Mouse (Mus musculus): ENCODE measurements around the gene Nhlrc4.
A peak's percentile ranks its signal among the peaks of the same experiment; 100 is the strongest.

Gene Nhlrc4

DNA sequence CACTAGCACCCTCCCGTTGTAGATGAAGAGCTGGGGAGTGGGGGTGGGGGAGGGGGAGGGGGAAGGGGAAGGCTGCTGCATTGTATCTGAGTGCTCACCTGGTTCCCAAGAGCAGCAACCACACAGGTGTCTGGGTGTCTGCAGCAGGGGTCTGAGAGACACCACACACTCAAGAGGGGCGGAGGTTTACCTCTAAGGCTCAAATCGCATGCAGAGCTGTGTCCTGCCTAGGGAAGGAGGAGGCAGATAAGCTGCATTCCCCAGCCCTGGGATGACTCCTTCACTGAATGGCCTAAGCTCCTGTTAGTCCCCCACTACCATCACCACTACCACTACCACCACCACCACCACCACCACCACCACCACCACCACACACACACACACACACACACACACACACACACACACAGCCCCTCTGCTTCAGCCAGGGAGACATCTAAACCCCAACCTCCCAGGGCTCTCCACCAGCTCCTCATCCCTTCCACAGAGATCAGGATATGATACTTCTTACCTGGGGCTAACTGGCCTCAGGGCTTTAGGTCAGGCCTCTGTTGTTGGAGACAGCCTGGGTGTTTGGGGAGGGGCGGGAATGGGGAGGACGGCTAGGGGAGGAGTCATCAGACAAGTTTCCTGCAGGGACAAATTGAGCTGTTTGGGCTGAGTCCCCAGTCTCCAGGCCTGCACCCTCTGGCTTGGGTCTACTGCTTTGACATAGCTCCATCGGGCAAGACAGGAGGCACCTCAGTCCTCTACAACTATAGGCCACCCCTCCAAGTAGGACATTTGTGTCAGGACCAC is at the start of gene Nhlrc4, which contains the start of gene Pigq:
Gene Nhlrc4 (minus strand): TSS at position 596 of the 798 bp plus-strand sequence.
Gene Pigq (minus strand): TSS at position 571 of the 798 bp plus-strand sequence.
- DNase-seq (ENCODE audit: low spot score): no peak

DNA sequence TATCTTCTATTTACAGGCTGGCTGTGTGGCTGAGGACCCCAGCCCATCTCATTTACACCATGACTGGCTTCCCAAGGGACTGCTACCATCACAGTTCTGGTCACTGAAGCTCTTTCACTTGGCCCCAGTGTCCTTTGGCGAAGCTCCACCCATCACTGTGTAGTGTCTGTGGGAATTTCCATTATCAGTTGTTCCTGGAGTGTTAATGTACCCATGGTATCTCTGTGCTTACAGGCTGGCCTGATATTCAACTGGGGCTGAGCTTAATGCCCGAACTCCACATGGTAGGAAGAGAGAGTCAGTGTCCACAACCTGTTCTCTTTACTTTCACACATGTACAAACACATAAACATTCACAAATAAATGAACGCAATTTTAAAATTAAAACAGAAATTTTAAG is 48.7 kb upstream of the Nhlrc4 start:
- DNase-seq (ENCODE audit: low spot score): no peak

DNA sequence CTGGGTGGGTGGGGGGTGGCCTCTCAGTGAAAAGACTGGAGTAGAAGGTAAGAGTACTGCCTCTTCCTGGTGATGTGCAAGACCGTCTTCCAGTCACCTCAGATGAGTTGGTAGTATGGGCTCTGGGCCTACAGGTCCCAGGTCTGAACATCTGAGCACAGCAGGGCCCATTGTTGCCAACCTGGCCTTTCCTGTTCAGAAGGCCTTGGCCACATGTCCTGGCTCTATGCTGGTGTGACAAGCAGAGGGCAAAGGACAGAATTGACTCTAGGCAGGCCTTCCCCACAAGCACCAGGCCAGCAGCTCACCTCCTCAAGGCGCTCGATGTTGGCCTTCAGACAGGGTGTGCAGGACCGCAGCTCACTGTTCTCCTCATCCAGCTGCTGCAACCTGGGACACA is 47.5 kb upstream of the Nhlrc4 start:
- no peak for DNase-seq (ENCODE audit: low spot score)

DNA sequence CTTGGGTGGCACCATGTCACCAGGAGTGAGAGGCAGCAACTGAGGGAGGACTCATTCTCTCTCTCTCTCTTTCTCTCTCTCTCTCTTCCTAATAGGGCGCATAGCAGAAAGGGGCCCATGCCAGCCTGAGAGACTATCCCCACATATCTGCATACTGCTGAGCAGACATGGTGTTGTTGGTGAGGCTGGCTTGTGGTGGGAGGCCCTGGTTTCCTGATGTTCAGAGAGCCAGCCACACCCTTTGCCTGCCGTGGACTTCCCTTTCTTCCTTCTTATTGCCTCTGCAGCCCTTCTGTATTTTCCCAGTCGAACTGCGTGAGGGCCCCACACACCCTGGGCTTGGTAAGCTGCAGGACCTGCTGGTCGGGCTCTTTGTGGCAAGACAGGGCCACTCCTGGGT is 45.6 kb upstream of the Nhlrc4 start:
- DNase-seq (ENCODE audit: low spot score): no peak

DNA sequence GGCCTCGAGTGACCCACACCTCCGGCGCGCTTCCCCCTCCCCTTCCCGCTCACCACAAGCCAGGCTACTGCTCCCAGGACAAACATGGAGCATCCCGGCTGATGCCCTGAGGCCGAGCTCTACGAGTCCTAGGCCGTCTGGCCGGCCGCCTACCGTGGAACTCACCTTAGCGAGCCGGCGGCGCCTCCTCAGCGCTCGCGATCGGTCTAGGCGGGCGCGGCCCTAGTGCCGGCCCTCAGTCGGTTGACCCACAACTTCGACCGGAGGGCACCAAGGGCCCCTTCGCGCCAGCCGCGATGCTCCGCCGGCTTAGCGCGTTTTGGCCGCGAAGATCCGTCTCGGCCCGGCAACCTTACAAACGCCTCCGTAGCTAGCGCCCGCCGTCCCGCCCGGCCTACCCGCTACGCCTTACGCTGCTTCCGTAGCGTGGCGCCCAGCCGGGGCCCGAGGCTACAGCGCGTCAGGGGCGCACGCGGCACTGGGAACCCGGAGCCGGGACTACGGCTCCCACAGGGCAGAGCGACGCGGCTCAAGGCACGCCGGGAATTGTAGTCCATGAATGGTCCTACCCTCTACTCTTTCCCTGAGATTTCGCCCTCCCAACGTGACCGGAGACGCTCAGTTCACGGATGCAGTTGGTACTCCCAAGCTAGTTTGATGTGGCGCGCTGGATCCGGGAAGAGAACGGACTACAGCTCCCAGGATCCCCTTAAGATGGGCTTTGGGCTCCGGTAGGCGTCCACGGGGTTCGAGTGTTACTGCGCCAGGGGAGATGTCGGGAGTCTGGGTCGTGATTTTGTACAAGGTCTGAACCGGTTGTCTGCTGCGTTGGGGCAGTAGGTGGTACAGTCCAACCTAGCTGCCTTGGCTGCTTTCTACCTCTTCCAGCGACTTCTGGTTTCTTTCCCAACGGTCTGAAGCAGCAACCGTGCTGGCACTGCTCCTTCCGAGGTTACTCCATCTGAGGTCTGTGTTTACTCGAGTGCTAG is 40.8 kb upstream of the Nhlrc4 start, which contains the start of gene Capn15:
Gene Capn15 (minus strand): TSS at position 491 of the 989 bp plus-strand sequence.
- peak; percentile 93 for DNase-seq (ENCODE audit: low spot score)

DNA sequence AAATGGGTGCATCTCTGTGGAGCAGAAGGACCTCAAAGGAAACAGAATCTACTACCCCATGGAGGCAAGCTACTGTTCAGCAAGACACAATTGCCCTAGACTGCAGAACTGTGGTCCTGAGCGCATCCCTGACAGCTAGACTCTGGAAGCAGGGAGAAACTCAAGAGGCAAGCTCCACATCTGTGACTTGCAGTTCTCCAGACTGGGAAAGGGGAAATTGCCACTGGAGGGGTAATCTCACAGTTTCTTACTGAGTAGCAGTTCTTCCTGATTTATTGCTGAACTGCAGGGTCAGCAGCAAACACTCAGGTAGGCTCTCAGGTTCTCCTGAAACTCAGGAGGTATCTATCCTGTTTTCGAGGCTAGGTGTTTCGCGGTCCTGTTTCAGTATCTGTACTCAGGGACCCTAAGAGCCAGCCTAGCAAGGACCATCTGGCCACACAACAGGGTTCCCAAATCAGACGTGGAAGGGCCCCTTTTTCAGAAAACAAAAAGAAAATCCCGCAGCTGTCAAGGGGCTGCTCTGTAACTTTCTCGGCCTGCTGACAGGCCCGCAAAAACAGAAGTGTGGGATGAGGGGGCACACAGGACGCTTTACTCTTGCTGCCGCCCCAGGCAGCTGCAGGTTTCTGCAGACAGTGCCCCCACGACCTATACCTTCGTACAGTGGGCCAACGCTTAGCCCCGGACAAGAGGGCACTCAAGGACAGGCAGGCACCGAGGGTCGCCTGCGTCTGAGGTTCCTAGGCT is 40.0 kb upstream of the Nhlrc4 start:
- DNase-seq (ENCODE audit: low spot score): no peak

DNA sequence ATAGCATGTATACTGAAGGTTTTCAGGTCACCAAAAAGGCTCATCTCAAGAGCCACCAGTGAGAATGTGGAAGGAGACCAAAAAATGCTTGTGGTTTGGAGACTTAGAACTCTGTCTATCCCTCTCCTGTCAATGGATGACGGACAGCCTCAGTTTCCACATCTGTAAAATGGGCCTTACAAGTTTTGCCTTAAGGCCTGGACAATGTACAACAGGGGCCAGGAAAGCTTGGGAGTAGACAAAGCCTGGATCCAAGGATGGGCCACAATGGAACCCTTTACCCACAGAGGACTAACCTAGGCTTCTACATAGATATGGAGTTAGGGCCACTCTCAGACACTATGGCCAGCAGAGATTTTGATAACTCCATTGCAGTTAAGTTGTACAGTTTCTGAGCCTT is 39.3 kb upstream of the Nhlrc4 start:
- no peak for DNase-seq (ENCODE audit: low spot score)

DNA sequence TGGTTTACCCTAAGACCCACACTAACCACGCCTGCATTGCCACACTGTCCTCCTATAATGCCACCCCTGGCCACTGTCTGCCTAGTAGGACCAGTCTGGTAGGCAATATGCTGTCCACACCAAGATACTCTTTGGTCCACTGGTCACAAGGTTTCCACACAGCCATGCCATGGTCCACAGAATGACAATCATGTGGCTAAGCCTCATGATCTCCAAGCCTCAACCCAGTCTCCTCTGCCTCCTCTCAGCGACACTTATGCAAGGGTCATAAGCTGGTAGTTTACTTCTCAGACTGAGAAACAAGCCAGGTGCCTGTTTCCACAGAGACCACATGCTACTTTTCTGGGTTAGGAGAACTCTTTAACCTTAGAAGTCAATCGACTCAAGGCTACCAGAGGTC is 38.2 kb upstream of the Nhlrc4 start:
- no peak for DNase-seq (ENCODE audit: low spot score)

DNA sequence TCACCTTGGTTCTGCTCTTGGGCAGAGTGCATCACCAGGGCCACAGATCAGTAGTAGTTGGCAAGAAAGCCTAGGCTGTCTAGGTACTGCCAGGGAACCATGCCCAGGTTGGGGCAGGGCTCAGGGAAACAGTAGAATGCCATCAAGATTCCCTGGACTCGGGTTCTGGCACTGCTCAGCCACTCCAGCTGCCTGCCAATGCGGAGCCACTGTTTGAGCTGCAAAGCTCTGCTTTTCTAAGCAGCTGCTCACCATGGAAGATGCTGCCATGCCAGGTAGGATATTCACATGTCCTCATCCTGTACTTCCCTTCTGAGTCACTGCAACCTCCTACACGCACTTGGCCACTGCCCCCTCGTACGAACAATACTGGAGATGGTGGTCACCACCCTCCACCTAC is 36.1 kb upstream of the Nhlrc4 start:
- DNase-seq (ENCODE audit: low spot score): no peak

DNA sequence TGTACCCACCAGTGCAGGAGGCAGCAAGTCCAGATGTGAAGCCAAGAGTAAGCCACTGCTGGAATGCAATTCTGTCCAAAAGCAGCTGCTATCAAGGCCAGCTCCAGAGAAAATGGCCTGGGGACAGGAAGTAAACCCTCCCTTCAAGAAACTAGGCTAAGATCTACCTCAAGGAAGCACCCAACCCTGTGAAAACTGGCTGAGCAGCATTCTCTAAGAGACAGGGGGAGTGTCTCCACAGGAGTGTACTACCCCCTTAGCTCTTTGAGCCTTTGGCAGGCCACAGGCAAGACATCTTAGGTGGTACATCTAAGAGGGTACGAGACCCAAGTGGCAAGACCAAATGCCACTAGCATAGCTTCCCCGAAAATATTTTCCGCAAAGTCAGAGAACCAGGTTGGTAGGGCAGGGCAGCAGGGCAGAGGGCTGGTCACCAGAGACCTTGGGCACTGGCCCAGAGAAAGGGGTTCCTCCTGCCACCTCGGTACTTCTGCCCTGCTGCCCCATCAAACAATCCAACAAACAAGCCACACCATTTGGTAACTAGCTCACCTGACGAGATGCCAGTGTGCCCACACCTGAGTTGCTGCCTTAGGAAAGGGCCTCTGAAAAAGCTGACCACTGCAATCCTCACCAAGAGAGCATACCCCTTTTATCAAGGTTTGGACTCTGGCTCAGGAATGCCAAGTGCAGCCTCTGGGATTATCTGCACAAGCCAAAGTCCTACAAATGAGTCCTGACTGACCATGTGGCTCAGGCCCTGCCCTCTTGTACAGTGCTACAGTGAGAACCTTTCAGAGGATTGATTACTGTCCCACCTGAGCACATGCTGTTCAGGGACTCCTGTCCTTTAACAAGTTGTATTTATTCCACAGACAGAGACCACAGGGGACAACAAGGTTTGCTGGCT is 35.3 kb upstream of the Nhlrc4 start:
- peak; percentile 17 for DNase-seq (ENCODE audit: low spot score)

DNA sequence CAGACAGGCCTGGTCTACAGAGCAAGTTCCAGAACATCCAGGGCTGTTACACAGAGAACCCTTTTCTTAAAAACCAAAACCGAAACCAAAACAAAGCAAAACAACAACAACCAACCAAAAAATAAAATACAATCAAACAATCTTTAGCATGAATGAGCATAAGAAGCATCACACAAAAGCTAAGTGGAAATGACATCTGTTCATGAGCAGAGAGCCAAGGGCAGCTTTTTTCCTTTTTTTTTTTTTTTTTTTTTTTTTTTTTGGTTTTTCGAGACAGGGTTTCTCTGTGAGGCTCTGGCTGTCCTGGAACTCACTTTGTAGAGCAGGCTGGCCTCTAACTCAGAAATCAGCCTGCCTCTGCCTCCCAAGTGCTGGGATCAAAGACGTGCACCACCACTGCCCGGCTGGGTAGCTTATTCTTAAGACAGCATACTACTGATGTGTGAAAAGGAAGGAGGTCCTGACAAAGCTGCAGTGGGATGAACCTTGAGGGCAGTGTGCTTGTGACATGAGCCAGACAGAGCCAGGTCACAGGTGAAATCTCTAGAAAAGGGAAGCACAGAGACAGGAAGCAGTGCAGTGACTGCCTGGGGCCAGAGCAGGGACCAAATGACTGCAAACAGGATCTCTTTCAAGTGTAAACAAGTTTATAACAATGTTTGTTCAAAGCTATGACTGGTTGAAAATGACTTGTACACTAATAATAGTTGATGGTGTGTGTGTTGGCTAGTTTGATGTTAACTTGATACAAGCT is 26.4 kb upstream of the Nhlrc4 start:
- no peak for DNase-seq (ENCODE audit: low spot score)

DNA sequence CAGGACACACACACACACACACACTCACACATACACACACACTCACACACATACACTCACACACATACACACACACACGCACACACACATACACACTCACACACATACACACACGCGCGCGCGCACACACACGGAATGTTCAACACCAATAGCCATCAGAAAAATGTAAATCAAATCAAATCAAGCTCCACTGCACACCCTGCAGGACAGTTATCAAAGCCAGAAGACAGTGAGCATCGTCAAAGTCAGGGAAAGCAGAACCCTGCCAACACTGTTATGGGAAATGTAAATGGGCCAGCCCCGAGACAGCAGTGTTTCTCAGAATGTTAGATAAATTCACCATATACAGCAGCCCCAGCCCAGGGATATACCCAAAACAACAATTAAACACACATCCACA is 25.7 kb upstream of the Nhlrc4 start:
- no peak for DNase-seq (ENCODE audit: low spot score)

DNA sequence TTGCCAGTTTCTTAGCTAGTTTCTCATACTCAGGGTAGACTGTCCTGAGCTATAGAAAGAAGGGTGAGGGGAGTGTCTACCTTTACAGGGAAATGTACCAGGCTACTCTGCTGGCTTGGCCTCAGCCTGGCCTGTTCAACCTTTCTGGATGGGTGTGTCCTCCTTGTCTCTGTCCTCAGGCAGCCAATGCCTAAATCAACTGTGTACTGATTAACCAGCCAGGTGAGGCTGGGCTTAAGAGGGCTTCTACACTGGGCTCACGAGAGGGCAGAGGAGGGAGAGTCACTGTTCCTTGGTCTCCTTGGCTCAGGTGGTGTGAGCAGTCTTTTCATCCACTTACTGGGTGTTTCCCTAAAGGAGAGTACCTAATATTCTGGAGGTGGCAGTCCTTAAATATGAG is 23.4 kb upstream of the Nhlrc4 start:
- peak; percentile 55 for DNase-seq (ENCODE audit: low spot score)

DNA sequence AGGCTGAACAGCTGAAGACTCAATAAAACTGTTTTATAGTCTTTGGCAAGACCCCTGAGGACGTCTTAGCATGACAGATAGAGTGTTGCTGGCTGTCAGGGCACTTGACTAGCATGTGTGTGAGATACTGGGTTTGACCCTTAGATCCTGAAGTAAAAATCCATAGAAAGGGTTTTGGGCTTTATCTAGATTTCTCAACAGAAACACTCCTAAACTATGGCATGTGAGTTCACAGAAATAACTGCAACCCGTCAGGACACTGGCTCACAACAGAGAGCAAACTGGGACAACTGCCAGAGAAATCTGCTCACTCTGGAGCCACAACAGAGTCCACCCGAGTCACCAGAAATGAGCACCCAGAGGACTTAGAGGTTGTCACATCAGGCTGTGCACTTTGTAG is 22.9 kb upstream of the Nhlrc4 start:
- no peak for DNase-seq (ENCODE audit: low spot score)

DNA sequence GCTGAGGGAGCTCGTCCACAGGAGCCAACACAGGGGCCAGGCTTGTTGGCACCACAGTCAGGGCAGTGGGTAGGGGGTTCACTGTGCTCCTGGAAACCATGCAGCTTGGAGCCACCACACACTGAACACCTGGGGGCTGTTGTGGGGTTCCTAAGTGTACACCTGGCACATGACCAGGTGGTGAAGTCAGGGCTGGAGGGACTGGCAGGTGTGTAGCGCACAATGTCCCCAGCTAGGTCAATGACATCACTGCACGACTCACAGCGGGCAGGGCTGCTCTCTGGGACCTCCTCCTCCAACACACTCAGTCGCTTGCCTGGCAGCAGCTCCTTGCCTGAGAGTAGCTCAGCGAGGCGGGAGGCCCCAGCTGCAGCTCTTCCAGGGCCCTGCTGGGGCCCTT is 19.5 kb upstream of the Nhlrc4 start:
- DNase-seq (ENCODE audit: low spot score): no peak

DNA sequence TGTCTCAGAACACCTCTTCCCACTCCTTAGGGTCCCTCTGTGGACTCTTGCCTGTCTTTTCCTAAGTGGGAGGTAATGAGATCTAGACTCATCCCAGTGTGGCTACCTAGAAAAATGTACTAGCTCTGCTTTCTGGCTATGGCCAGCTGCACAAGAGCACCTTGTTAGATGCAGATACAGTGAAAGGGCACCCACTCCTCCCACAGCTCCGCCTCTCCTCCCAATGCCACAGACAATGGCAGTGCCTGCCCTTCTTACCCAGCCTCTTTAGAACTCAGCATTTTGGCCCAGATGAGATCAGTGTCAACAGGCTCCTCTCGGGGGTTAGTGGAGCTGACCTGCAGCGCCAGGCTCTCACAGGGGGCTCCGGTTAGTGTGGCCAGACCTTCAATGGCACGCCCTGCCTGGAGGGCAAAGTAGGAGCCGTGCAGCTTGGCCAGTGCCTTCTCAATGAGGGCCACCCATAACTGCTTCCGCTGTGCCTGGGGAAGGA is 17.7 kb upstream of the Nhlrc4 start:
- no peak for DNase-seq (ENCODE audit: low spot score)

DNA sequence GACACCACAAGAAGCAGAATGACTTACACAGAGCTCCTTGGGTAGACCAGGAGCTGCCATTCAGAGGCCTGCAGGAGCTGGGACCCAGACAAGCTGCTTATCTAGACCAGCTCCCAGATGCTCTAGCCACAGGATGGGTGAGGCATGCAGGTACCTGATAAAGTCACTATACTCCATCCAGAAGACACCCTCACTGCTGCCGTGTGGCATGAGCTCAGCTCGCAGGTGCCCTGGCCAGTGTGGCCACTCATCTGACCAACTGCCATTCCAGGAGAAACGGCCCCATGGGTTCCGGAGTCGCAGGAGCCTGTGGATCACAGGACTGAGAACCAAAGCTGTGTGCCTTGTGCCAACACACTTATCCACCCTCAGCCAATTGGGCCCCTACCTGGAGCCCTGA is 16.8 kb upstream of the Nhlrc4 start:
- no peak for DNase-seq (ENCODE audit: low spot score)

DNA sequence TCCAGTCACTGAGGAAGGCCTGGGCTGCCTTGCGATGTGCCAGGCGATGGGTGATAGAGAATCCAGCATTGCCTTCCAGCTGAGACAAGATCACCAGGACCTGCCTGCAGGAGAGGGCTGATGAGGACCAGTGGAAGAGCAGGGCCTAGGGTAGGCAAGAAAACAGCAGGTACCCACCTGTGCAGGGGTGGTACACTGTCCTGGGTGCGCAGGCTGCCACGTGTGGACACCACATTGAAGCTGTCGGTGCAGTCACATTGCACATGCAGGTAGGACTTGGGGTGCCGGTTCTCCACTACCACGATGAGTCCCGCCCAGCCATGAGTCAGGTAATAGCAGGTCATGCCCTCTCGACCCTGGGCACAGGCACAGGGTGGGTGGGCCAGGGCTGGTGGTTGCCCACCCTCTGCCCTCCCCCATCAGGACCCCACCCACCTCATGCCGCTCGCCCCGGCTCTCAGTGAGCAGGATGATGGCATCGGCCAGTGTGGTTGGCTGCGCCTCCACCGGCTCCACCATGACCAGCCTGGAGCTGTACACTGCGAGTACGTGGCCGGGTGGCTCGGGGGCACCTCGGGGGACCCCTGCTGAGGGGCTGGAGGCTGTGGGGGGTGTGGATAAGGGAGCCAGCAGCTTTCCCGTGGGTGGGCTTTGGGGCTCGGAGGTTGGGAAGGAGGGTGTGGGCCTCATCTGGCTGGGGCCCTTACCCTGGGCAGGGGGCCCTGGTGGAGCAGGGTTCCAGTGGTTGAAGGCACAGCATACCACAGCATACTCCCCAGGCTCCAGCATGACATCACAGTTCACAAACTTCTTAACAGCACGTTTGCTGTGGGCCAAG is 15.1 kb upstream of the Nhlrc4 start:
- DNase-seq (ENCODE audit: low spot score): no peak
